Mouse (Mus musculus) ES-Bruce4 (cell line): ENCODE results near the gene Tmem267.

ENCODE experiments used
- CTCF ChIP-seq: IDR thresholded peaks from one replicate; pipeline ENCODE4 v1.8.1; 2011; ENCODE audit warnings: low read depth, low read length
- POLR2A ChIP-seq: IDR thresholded peaks from one replicate; pipeline ENCODE4 v1.8.1; 2011; ENCODE audit warnings: low read length; ENCODE audit not compliant: insufficient read depth

DNA sequence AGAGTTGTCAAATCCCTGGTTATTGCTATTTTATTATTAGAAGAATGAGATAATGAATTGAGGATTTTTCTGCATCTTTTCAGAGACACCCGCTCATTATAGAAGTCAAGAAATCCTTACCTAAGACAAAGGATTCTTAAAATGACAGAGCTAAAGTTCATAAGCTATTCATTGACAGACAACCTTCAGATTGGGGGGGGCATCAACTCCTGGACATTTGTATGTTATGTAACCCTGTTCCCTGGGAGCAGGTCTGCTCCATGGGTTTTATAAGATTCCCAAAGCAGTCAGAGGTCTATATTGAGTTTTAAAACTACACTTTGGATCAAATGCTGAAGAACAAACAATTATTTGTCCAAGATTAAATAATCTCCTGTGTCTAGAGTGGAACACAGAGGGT lies 158.7 kb downstream of the Tmem267 start:
- TF ChIP-seq CTCF = no peak
- no peak for TF ChIP-seq POLR2A
